Mouse (Mus musculus) myocyte (in vitro differentiated cells): ENCODE data around the gene Rpgrip1. TPM values are rescaled to one million over a fixed set of nuclear protein-coding genes. Genes with fewer than 3 reads are reported as not detected.

Experiments used
- H3K27me3 ChIP-seq: one replicate; pipeline ENCODE4 v1.6.1; 2011; ENCODE audit not compliant: control insufficient read depth, insufficient read depth, insufficient read length
- H3K36me3 ChIP-seq: one replicate; pipeline ENCODE4 v1.6.1; 2011; ENCODE audit not compliant: control insufficient read depth, insufficient read depth
- H3K4me2 ChIP-seq: one replicate; pipeline ENCODE4 v1.6.1; 2011; ENCODE audit warnings: low read depth, control low read depth
- H3K4me3 ChIP-seq: one replicate; pipeline ENCODE4 v1.5.1; 2011; ENCODE audit warnings: mild to moderate bottlenecking, control low read depth, moderate library complexity
- H3K79me2 ChIP-seq: one replicate; pipeline ENCODE4 v1.6.1; 2011; ENCODE audit not compliant: control insufficient read depth, insufficient read depth
- H3ac ChIP-seq: one replicate; pipeline ENCODE4 v1.6.1; 2011; ENCODE audit not compliant: control insufficient read depth, insufficient read length
- CEBPB ChIP-seq: IDR thresholded peaks from 2 replicates; pipeline ENCODE4 v1.6.1; 2011; ENCODE audit warnings: mild to moderate bottlenecking, moderate library complexity; ENCODE audit not compliant: poor library complexity, insufficient read depth, severe bottlenecking
- E2F4 ChIP-seq: IDR thresholded peaks from one replicate; pipeline ENCODE4 v1.6.1; 2011; ENCODE audit warnings: mild to moderate bottlenecking, control low read depth, moderate library complexity; ENCODE audit not compliant: insufficient read depth
- MAX ChIP-seq: IDR thresholded peaks from one replicate; pipeline ENCODE4 v1.6.1; 2011; ENCODE audit warnings: low read depth, mild to moderate bottlenecking, control low read depth
- MYOD1 ChIP-seq, 3 experiments: IDR thresholded peaks; one replicate each; pipeline ENCODE4 v1.6.1; 2011; ENCODE audit warnings: control low read depth in 2 of 3, low read depth in 2 of 3, mild to moderate bottlenecking in 2 of 3, moderate library complexity in 1 of 3; ENCODE audit not compliant: insufficient read length in 2 of 3, control insufficient read depth in 1 of 3
- MYOG ChIP-seq, 3 experiments: IDR thresholded peaks; one replicate each; pipeline ENCODE4 v1.6.1; 2011; ENCODE audit warnings: control low read depth in 2 of 3, low read depth in 2 of 3, mild to moderate bottlenecking in 2 of 3; ENCODE audit not compliant: insufficient read length in 2 of 3, control insufficient read depth in 1 of 3, insufficient read depth in 1 of 3
- POLR2A ChIP-seq: IDR thresholded peaks from one replicate; pipeline ENCODE4 v1.6.1; 2011; ENCODE audit warnings: low read depth, mild to moderate bottlenecking, control low read depth, moderate library complexity; ENCODE audit not compliant: insufficient read length
- POLR2AphosphoS2 ChIP-seq: IDR thresholded peaks from one replicate; pipeline ENCODE4 v1.6.1; 2011; ENCODE audit warnings: low read depth, control low read depth; ENCODE audit not compliant: insufficient read length
- REST ChIP-seq: IDR thresholded peaks from one replicate; pipeline ENCODE4 v1.6.1; 2011; ENCODE audit warnings: mild to moderate bottlenecking, control low read depth, moderate library complexity; ENCODE audit not compliant: insufficient read depth, insufficient read length
- SRF ChIP-seq: IDR thresholded peaks from one replicate; pipeline ENCODE4 v1.6.1; 2011; ENCODE audit warnings: low read depth; ENCODE audit not compliant: control insufficient read depth, insufficient read length
- TCF12 ChIP-seq: IDR thresholded peaks from one replicate; pipeline ENCODE4 v1.6.1; 2011; ENCODE audit warnings: mild to moderate bottlenecking, control low read depth; ENCODE audit not compliant: poor library complexity, insufficient read depth, severe bottlenecking
- TCF3 ChIP-seq: IDR thresholded peaks from one replicate; pipeline ENCODE4 v1.6.1; 2011; ENCODE audit warnings: low read depth, control low read depth; ENCODE audit not compliant: insufficient read length
- USF1 ChIP-seq: IDR thresholded peaks from one replicate; pipeline ENCODE4 v1.6.1; 2011; ENCODE audit warnings: low read depth, mild to moderate bottlenecking, control low read depth, moderate library complexity
- polyA plus RNA-seq: library from polyadenylated mRNA; unstranded; fragments of >200 nt; fragmentation: generic; extraction: Trizol; gene quantifications from one replicate; pipeline ENCODE4 v1.2.1, GENCODE M21; 2012; ENCODE audit warnings: missing spikeins

The Rpgrip1 gene
- polyA plus RNA-seq, 1 experiment: 0.47 TPM

GRCm38 (mm10) chr14:52188788-52189187 is 78.3 kb downstream of the Rpgrip1 start:
- no peak overlapping the region for H3K4me3 ChIP-seq
- TF ChIP-seq MYOD1 (IDR thresholded peaks at IDR 0.05; ENCODE audit: control insufficient read depth in 1 of 3, insufficient read length in 2 of 3, low read depth in 2 of 3) (no peak), E2F4 (no peak), USF1 (no peak)
- H3K79me2 ChIP-seq: peaks cover 97% of the 10 kb centered on the region
- H3K4me2 ChIP-seq: no peak overlapping the region
- no peak overlapping the region for H3ac ChIP-seq
- H3K36me3 ChIP-seq: no peaks in the 10 kb centered on the region
- H3K27me3 ChIP-seq: no peaks in the 10 kb centered on the region

DNA sequence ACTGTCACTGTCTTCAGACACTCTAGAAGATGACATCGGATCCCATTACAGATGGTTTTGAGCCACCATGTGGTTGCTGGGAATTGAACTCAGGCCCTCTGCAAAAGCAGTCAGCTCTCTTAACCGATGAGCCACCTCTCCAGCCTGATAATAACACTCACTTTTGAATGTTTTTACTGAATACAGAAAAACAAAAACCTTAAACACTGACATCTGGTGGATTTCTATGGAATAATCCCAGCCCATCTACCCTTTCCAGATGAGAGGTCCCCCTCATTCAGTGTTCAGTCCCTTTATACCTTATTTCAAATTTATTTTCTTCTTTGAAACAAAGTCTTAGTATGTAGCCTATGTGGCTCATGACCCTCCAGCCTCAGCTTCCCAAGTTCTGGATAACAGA is 79.0 kb downstream of the Rpgrip1 start:
- H3K36me3 ChIP-seq: no peaks in the 10 kb centered on the region
- no peak overlapping the region for H3K4me3 ChIP-seq
- TF ChIP-seq MYOD1 (IDR thresholded peaks at IDR 0.05; ENCODE audit: control insufficient read depth in 1 of 3, insufficient read length in 2 of 3, low read depth in 2 of 3) (no peak), SRF (no peak)
- H3K4me2 ChIP-seq: no peak overlapping the region
- H3K27me3 ChIP-seq: no peaks in the 10 kb centered on the region
- no peak overlapping the region for H3ac ChIP-seq
- peaks cover 98% of the 10 kb centered on the region for H3K79me2 ChIP-seq

DNA sequence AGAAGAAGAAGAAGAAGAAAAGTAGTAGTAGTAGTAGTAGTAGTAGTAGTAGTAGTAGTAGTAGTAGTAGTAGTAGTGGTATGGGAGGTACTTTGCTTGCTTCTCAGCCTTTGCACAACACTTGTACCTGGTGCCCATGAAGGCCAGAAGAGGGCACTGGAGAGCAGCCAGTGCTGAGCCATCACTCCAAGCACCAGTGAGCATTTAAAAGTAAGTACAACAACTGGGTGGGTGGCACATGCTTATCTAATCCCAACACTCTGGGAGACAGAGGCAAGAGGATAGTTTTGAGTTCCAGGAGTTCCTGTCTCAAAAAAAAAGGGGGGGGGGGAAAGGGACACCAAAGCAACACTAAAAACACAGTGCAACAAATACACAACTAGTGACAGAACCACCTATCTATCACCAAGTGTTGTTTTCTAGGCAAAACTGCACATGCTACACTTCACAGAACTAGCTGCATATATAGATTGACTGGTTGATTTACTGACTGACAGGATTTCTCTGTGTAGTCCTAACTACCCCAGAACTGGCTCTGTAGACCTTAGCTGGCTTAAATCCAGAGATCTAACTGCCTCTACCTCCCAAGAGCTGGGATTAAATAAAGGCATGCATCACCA is 80.3 kb downstream of the Rpgrip1 start:
- no peak overlapping the region for H3K4me3 ChIP-seq
- H3K4me2 ChIP-seq: no peak overlapping the region
- TF ChIP-seq SRF: no peak
- TF ChIP-seq CEBPB: no peak
- TF ChIP-seq MYOD1 (IDR thresholded peaks at IDR 0.05; ENCODE audit: control insufficient read depth in 1 of 3, insufficient read length in 2 of 3, low read depth in 2 of 3): no peak
- no peak for TF ChIP-seq MAX
- TF ChIP-seq REST: no peak
- TF ChIP-seq POLR2AphosphoS2: no peak
- no peak for TF ChIP-seq MYOG (IDR thresholded peaks at IDR 0.05; ENCODE audit: control insufficient read depth in 1 of 3, insufficient read depth in 1 of 3, insufficient read length in 2 of 3, low read depth in 2 of 3)
- no peak for TF ChIP-seq TCF3
- no peak for TF ChIP-seq USF1
- no peak for TF ChIP-seq E2F4
- no peak for TF ChIP-seq TCF12
- no peak for TF ChIP-seq POLR2A
- no peak overlapping the region for H3ac ChIP-seq
- no peaks in the 10 kb centered on the region for H3K27me3 ChIP-seq
- no peaks in the 10 kb centered on the region for H3K36me3 ChIP-seq
- peaks cover 99% of the 10 kb centered on the region for H3K79me2 ChIP-seq

DNA sequence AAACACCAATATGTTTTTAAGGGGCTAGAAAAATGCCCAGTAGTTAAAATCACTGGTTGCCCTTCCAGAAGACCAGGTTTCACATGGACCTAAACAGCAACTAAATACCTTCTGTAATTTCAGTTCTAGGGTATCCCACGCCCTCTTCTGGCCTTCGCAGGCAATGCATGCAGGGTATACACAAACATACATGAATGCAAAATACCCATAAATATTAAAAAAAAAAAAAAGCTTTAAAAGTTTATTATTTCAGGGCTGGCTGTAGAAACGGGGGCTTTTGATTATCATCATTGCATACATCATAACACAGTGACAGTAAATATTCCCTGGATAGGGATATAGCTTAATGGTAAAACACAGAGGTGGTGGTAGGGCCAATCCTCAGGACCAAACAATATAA is 85.2 kb downstream of the Rpgrip1 start:
- Histone ChIP-seq H3K4me2 (peak overlapping the region; percentile 85), H3K27me3 (no peaks in the 10 kb centered on the region), H3K4me3 (peak overlapping the region; percentile 96), H3ac (no peak overlapping the region), H3K79me2 (peaks cover 65% of the 10 kb centered on the region), H3K36me3 (peaks cover 3% of the 10 kb centered on the region)
- no peak for TF ChIP-seq MYOG (IDR thresholded peaks at IDR 0.05; ENCODE audit: control insufficient read depth in 1 of 3, insufficient read depth in 1 of 3, insufficient read length in 2 of 3, low read depth in 2 of 3)
- no peak for TF ChIP-seq POLR2AphosphoS2
- TF ChIP-seq CEBPB: no peak
- no peak for TF ChIP-seq MYOD1 (IDR thresholded peaks at IDR 0.05; ENCODE audit: control insufficient read depth in 1 of 3, insufficient read length in 2 of 3, low read depth in 2 of 3)
- TF ChIP-seq POLR2A: no peak
- no peak for TF ChIP-seq TCF3

GRCm38 (mm10) chr14:52196230-52197155 is 86.0 kb downstream of the Rpgrip1 start:
- H3K27me3 ChIP-seq: no peaks in the 10 kb centered on the region
- TF ChIP-seq E2F4 (no peak), POLR2A (no peak), TCF3 (no peak), POLR2AphosphoS2 (no peak), SRF (no peak), MYOG (IDR thresholded peaks at IDR 0.05; ENCODE audit: control insufficient read depth in 1 of 3, insufficient read depth in 1 of 3, insufficient read length in 2 of 3, low read depth in 2 of 3) (no peak), REST (no peak), MYOD1 (IDR thresholded peaks at IDR 0.05; ENCODE audit: control insufficient read depth in 1 of 3, insufficient read length in 2 of 3, low read depth in 2 of 3) (no peak), MAX (no peak), CEBPB (no peak), TCF12 (no peak)
- peak overlapping the region; percentile 85 for H3K4me2 ChIP-seq
- H3K79me2 ChIP-seq: peaks cover 57% of the 10 kb centered on the region
- H3K4me3 ChIP-seq: peak overlapping the region; percentile 96
- peaks cover 4% of the 10 kb centered on the region for H3K36me3 ChIP-seq
- peak overlapping the region; percentile 68 for H3ac ChIP-seq
